Mouse (Mus musculus) hindbrain, postnatal 0 days (tissue): ENCODE measurements around the gene Tead3. TPM values are rescaled to one million over a fixed set of nuclear protein-coding genes. Genes with fewer than 3 reads are reported as not detected.

Experiments
- ATAC-seq: fragments of 200-750 bp; cut with Nextera tagmentation; 2 replicates; pipeline ENCODE4 v1.8.0; 2017; ENCODE audit warnings: mild to moderate bottlenecking, moderate TSS enrichment, moderate library complexity
- DNase-seq: peaks from one replicate; pipeline ENCODE4 v3.0.0-alpha.2; 2015; ENCODE audit warnings: low spot score
- H3K27ac ChIP-seq: fragments of 300-500 bp; sonication (generic); 2 replicates; pipeline ENCODE4 v1.5.1; 2014; ENCODE audit warnings: mild to moderate bottlenecking
- H3K27me3 ChIP-seq: fragments of 300-500 bp; sonication (generic); 2 replicates; pipeline ENCODE4 v1.6.1; 2014; ENCODE audit warnings: low read length, mixed read lengths; ENCODE audit not compliant: insufficient read depth
- H3K36me3 ChIP-seq: fragments of 300-500 bp; sonication (generic); 2 replicates; pipeline ENCODE4 v1.6.1; 2014; ENCODE audit warnings: low read length, mixed read lengths; ENCODE audit not compliant: insufficient read depth
- H3K4me1 ChIP-seq: fragments of 300-500 bp; sonication (generic); 2 replicates; pipeline ENCODE4 v1.6.1; 2014; ENCODE audit warnings: antibody characterized with exemption, low read length, mixed read lengths; ENCODE audit not compliant: insufficient read depth
- H3K4me2 ChIP-seq: fragments of 300-500 bp; sonication (generic); 2 replicates; pipeline ENCODE4 v1.6.1; 2014; ENCODE audit warnings: low read depth, mild to moderate bottlenecking, low read length, moderate library complexity, mixed read lengths
- H3K4me3 ChIP-seq: fragments of 300-500 bp; sonication (generic); 2 replicates; pipeline ENCODE4 v1.5.1; 2014; ENCODE audit warnings: low read length
- H3K9ac ChIP-seq: fragments of 300-500 bp; sonication (generic); replicated peaks from 2 replicates; pipeline ENCODE4 v1.6.1; 2014; ENCODE audit warnings: mild to moderate bottlenecking, low read length, moderate library complexity, mixed read lengths
- H3K9me3 ChIP-seq: fragments of 300-500 bp; sonication (generic); 2 replicates; pipeline ENCODE4 v1.6.1; 2016; ENCODE audit warnings: low read length, mixed read lengths
- CTCF ChIP-seq: IDR thresholded peaks from 2 replicates; pipeline ENCODE4 v1.5.1; 2016; ENCODE audit warnings: antibody characterized with exemption, control low read depth, low read depth
- WGBS: fragments of 180-500 bp; shearing (Covaris S2); extraction: QIAGEN DNeasy Blood & Tissue Kit; methylation state at CpG from one replicate; pipeline ENCODE4 v1.1.7; 2014; 5-methylcytosine and 5-hydroxymethylcytosine counted together
- polyA plus RNA-seq: library from polyadenylated mRNA; unstranded; fragments of >200 nt; fragmentation: Nextera tagmentation; extraction: Ambion mirVana; gene quantifications from 2 replicates; pipeline ENCODE4 v1.2.1, GENCODE M21; 2015
- total RNA-seq: library from RNA; depleted of rRNA; stranded (reverse); fragments of >200 nt; gene quantifications from 2 replicates; pipeline ENCODE4 v1.2.3, GENCODE M21; 2014

The Tead3 gene
- total and polyA plus RNA-seq, 2 experiments from 2014 or later = 1.7 to 9.4 TPM

GRCm38 (mm10) chr17:28317725-28318124, 32.9 kb downstream of the Tead3 start:
- H3K4me2 ChIP-seq = no peak overlapping the region
- TF ChIP-seq CTCF = no peak
- H3K27ac ChIP-seq = no peak overlapping the region
- DNase-seq = no peak
- no peak overlapping the region for H3K9ac ChIP-seq
- no peak overlapping the region for H3K4me3 ChIP-seq
- H3K9me3 ChIP-seq = no peaks in the 10 kb centered on the region
- H3K36me3 ChIP-seq = peaks cover 4% of the 10 kb centered on the region; the same call in 1 of the 2 replicates
- H3K27me3 ChIP-seq = no peaks in the 10 kb centered on the region
- 83% methylated on average over 9 of the region's 9 CpGs for WGBS
- H3K4me1 ChIP-seq = 0 out of 2 replicates have a peak, but pooled peaks cover 5% of the 10 kb centered on the region
- no peak for ATAC-seq

GRCm38 (mm10) chr17:28317091-28317490, 33.5 kb downstream of the Tead3 start:
- Histone ChIP-seq H3K36me3 (peaks cover 4% of the 10 kb centered on the region; the same call in 1 of the 2 replicates), H3K4me3 (no peak overlapping the region), H3K27me3 (no peaks in the 10 kb centered on the region), H3K9me3 (no peaks in the 10 kb centered on the region), H3K27ac (no peak overlapping the region), H3K4me1 (0 out of 2 replicates have a peak, but pooled peaks cover 5% of the 10 kb centered on the region), H3K4me2 (no peak overlapping the region), H3K9ac (no peak overlapping the region)
- no peak for TF ChIP-seq CTCF
- no peak for DNase-seq
- no peak for ATAC-seq
- WGBS = 53% methylated on average over 8 of the region's 8 CpGs

GRCm38 (mm10) chr17:28316476-28316875, 34.1 kb downstream of the Tead3 start:
- peaks cover 4% of the 10 kb centered on the region; the same call in 1 of the 2 replicates for H3K36me3 ChIP-seq
- ATAC-seq (no peak), DNase-seq (no peak)
- TF ChIP-seq CTCF = peak; percentile 30; the same call in 1 of the 2 replicates
- H3K27me3 ChIP-seq = no peaks in the 10 kb centered on the region
- no peak overlapping the region for H3K27ac ChIP-seq
- H3K4me3 ChIP-seq = no peak overlapping the region
- no peak overlapping the region for H3K4me2 ChIP-seq
- H3K9me3 ChIP-seq = no peaks in the 10 kb centered on the region
- WGBS = 93% methylated on average over 9 of the region's 9 CpGs
- no peak overlapping the region for H3K9ac ChIP-seq
- 0 out of 2 replicates have a peak, but pooled peaks cover 5% of the 10 kb centered on the region for H3K4me1 ChIP-seq

- WGBS = 69% methylated on average over 20 of the region's 20 CpGs
- Histone ChIP-seq H3K9me3 (no peaks in the 10 kb centered on the region), H3K4me3 (no peak overlapping the region), H3K4me1 (0 out of 2 replicates have a peak, but pooled peaks cover 5% of the 10 kb centered on the region), H3K36me3 (peaks cover 4% of the 10 kb centered on the region; the same call in 1 of the 2 replicates), H3K9ac (0 out of 2 replicates have a peak overlapping the region, but pooled peaks have one; percentile 3), H3K27me3 (no peaks in the 10 kb centered on the region), H3K27ac (no peak overlapping the region), H3K4me2 (no peak overlapping the region)
- no peak for ATAC-seq
- peak; percentile 31 for DNase-seq
- TF ChIP-seq CTCF = 0 out of 2 replicates have a peak, but pooled peaks have one; percentile 9
Observed at GRCm38 (mm10) chr17:28315611-28316160, 34.9 kb downstream of the Tead3 start.

- Histone ChIP-seq H3K9me3 (no peaks in the 10 kb centered on the region), H3K27me3 (no peaks in the 10 kb centered on the region), H3K4me1 (0 out of 2 replicates have a peak, but pooled peaks cover 5% of the 10 kb centered on the region), H3K36me3 (peaks cover 4% of the 10 kb centered on the region; the same call in 1 of the 2 replicates), H3K9ac (peak overlapping the region; percentile 77), H3K27ac (peak overlapping the region; percentile 89), H3K4me2 (peak overlapping the region; percentile 89), H3K4me3 (peak overlapping the region; percentile 71)
- ATAC-seq (no peak; the same call in none of the 2 replicates), DNase-seq (peak; percentile 69)
- no peak for TF ChIP-seq CTCF
- WGBS = 1% methylated on average over 11 of the region's 11 CpGs
Observed at GRCm38 (mm10) chr17:28313880-28314225, 36.8 kb downstream of the Tead3 start.

GRCm38 (mm10) chr17:28313212-28313879, 37.3 kb downstream of the Tead3 start, which contains the start of gene Fance:
Gene Fance, plus strand, starts transcription at chr17:28313519.
- DNase-seq (peak; percentile 99), ATAC-seq (peak; percentile 98)
- 0 out of 2 replicates have a peak, but pooled peaks cover 9% of the 10 kb centered on the region for H3K4me1 ChIP-seq
- under 1% methylated on average over 68 of the region's 69 CpGs for WGBS
- H3K9ac ChIP-seq = peak within 1 kb of the TSS; percentile 77
- H3K27ac ChIP-seq = peak within 1 kb of the TSS; percentile 89
- H3K27me3 ChIP-seq = no peaks in the 10 kb centered on the region
- no peak for TF ChIP-seq CTCF
- H3K4me3 ChIP-seq = peak within 1 kb of the TSS; percentile 71
- H3K36me3 ChIP-seq = peaks cover 4% of the 10 kb centered on the region; the same call in 1 of the 2 replicates
- H3K4me2 ChIP-seq = peak within 1 kb of the TSS; percentile 89
- H3K9me3 ChIP-seq = no peaks in the 10 kb centered on the region
